Mouse (Mus musculus): ENCODE measurements around the gene Slc25a39.
"Not testable (repeated sequence)": the region's sequence is repeated elsewhere in the genome, so short reads cannot be mapped to it uniquely, and the experiment has no call there.

Slc25a39 gene

DNA sequence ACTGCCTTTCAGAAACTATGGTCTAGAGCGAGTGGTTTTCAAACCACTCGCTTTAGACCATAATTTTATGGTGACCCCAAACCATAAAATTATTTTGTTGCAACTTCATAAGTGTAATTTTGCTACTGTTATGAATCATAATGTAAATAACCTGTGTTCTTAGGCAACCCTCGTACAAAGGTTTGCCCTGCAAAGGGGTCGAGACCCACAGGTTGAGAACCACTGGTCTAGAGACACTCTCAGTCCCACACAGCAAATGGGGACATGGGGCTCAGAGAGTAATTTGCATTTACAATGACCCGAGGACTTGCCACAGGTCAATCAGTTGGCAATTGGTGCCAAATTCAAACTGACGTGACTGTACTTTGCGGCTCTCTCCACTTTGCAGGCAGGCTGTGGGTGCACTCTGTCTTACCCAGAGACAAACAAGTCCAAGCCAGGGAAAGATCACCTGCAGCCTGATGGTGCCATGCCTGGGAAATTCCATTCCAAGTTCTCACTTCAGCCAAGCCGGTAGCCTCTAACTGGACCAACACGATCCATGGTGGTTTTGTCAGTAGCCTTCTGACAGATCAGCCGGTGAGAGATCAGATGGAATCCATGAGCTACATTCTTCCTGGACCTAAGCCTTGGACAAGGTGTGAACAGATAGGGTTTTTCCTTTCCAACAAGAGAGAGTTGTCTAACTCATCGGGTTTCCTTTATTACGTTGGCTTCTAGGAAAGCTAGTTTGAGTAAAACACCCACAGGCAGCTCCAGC is 35.6 kb downstream of the Slc25a39 start:
- DNase-seq (ENCODE audit: low spot score), result no peak

DNA sequence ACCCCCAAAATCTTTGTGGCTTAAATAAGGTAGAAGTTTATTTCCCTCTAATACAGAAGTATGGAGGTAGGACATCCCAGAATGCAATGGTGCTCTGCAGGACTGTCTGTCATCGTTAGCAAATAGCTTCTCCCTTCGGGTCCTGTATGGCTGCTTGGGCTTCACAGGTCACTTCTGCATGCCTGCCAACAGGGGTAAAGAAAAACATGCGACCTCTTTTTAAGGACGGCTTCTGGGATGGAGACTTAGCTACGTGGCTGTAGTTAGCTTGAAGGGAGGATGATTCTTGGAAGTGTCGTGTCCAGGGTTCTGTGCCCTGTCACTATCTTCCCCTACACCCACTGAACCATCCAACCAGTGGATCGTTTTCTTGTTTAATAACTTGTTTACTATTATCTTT is 37.5 kb downstream of the Slc25a39 start:
- no peak for DNase-seq (ENCODE audit: low spot score)

DNA sequence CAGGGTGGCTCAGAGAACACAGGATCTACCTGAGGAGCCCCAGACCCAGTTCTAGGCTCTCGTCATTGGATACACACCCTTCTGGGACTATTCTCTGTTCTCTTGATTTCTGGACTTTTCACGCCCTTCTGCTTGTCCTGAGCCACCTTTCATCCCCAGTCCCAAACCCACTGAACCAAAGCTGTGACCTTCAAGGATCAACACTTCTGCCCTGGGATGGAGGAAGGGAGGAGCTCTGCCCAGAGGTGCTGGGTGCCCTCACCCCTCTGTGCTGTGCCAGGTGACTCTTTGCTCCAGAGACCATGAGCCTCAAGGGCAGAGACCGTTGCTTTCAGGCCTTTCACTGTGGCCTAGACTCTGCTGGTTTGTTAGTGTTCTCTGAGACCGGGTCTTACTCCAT is 38.5 kb downstream of the Slc25a39 start:
- DNase-seq (ENCODE audit: low spot score), result no peak

DNA sequence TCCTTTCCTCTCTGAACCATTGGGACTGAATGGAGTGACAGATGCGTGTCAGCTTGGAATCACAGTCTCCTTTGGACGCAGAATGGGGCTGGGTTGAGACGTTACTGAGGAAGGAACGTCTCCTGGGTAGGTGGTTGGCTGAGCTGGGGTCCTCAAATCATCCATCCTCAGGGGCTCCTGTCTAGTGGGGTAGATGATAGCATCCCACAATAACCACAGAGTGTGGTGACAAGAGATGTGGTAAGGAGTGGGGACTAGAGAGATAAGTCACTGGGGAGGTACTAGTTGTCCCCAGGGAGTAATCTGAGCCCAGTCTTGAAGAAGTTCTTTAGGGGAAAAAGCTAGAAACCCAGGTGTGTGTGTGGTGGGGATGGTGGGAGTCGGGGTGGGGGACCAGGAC is 39.4 kb downstream of the Slc25a39 start:
- no peak for DNase-seq (ENCODE audit: low spot score)

DNA sequence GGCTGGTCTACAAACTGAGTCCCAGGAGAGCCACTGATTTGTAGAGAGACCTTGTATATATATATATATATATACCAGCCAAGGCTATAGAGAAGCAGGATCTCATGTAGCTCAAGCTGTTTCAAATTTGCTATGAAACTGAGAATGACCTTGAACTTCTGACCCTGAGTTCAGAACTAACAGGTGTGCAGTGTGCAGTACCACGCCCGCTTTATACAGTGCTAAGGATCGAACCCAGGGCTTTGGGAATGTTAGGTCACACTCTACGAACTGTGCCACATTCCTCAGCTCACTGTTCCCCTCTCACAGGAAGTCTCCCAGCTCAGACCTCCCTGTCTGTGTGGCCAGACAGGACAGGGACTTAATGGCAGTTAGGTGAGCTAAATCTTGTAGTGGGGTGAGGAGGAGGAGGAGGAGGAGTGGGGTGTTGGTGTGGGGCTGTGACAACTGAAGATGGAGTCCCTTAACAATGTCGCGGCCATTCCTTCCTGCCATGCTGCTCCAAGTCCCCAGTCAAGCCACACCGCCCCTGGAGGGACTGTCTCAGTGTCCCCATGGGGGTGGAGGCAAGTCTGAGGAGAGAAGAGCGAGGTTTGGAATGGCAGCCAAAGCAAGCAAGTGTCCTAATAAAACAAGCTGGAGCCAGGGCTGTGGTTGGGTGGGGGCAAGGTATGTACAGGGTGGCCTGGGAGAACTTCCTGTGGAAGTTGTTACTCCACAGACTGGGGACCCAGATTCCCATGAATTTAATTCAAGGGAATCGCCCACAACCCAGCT is 40.1 kb downstream of the Slc25a39 start:
- DNase-seq (ENCODE audit: low spot score), result no peak

DNA sequence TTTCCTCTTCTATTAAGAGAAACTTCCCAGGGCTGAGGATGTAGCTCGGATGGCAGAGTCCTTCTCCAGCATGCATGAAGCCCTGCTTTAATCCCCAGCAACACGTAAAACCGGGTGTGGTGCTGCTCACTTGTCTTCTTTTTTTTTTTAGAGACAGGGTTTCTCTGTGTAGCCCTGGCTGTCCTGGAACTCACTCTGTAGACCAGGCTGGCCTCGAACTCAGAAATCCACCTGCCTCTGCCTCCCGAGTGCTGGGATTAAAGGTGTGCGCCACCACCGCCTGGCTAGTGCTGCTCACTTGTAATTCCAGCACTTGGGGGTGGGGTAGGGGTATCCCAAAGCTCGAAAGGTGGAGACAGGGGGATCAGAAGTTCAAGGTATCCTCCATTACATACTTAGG is 41.6 kb downstream of the Slc25a39 start, which contains the start of gene Slc4a1:
Gene Slc4a1 (minus strand): TSS at position 101 of the 400 bp plus-strand sequence.
- not testable (repeated sequence) for DNase-seq (ENCODE audit: low spot score)

DNA sequence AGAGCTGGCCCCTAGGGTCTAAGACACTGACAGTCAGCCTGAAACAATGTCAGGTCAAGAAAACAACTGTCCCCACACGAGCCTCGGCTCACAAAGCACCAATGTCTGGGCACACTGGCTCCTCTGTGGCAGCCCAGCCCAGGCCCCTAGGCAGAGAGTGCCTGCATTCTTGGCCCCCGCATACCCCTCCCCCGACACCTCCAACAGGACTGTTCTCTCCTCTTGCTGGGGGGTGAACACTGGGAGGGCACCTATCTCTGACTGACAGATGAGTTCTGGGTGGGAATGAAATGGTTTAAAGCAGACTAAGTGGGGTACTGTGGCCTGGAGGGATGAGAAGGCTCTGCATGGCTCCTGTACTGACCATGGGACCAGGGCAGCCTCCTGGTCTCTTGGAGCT is 42.0 kb downstream of the Slc25a39 start:
- DNase-seq (ENCODE audit: low spot score), result no peak

DNA sequence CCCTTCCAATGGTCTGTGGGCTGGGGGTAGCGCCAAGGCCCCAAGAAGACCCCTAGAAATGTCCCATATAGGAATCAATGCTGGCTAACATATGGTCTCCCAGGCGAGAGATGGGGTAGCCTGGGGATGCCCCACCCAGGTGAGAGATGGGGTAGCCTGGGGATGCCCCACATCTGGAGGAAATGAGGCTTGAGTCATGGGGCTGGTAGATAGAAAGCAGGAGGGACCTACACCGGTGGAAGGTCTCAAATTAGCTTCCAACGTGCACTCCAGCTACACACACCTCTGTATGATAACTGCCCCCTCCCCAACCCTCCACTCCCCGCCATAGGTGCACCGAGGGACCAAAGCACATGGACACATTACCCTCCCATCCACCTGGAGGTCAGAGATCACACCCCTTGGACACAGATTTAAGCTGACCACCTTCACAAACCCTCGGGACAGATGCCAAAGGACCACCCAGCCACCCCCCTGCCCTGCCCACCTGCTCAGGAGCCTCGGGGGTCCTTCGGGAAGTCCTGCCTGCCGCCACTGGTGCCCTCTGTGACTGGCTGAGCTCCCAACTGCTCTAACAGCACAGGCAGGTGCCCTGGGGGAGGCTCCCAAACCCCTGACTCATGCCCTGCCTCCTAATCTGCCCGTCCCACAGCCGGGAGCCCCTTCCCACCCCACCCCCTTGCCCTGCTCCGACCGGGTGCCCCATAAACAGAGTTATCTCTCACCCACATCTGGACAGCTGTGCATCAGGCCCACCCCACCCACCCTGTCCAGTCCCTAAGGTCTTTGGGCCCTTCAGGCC is 43.0 kb downstream of the Slc25a39 start:
- no peak for DNase-seq (ENCODE audit: low spot score)

DNA sequence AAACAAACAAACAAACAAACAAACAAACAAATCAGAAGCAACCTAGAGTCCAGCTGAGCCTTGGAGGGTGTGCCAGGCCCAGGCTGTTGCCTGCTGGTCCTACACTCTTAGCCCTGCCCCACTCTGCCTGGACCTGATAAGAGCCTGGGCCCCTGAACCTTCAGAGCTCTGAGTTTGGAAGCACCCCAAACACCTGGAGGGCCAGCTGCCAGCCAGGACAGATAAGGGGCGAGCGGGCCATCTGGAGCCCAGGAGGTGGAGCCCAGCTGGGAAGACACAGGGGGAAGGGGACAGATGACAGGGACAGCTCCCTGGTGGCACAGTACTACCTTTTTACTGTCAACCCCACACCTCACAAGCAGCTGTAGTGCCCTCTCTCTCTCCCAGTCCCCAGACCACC is 44.1 kb downstream of the Slc25a39 start:
- no peak for DNase-seq (ENCODE audit: low spot score)

DNA sequence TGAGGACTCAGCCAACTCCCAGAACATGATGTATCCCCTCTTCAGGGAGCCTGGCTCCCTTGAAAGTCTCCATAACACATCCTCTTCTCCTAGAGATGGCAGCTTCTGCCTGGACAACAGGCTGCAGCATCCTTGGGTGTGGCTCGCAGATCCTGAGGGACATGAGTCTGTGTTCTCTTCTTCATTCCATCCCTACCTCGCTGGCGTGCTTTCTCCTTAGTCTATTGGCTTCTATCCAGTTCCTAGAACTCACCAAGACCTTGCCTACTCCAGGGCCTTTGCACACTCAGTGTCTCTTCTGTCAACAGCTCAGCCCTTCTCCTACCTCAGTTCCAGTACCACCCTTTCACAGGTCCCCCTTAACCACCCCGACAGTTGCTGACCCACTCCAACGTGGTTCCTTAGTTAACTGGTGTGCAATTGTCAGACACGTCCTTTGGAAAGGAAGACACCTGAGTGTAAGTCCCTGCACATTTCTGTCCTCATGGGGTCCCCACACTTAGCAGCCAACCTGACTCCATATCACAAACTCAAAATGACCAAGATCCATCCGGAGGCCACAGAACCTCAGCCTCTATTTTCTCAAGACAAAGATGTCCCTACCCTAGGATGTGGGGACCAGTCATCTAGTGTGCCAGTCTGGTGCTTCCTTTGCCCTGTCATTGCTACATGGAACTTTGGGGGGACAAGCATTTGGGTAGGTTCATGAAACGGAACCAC is 45.8 kb downstream of the Slc25a39 start:
- no peak for DNase-seq (ENCODE audit: low spot score)

DNA sequence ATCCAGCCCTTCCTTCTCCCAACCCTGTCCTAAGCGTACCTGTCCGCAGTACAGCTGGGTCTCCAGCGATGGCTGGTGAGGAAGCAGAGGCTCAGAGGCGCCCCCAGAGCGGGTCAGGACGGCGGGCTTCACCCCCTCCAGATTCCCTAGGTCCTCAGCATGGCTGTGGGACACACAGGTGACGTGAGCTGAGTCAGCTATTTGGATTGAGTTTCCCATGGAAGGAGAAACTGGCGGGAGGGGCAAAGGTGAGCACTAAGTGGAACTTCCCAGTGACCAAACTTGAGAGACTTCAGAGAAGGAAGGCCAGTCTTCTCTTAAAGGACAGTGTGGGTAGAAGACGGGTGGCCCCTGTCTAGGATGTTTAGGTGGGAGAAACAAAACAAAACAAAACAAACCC is 49.4 kb downstream of the Slc25a39 start:
- DNase-seq (ENCODE audit: low spot score), result no peak

DNA sequence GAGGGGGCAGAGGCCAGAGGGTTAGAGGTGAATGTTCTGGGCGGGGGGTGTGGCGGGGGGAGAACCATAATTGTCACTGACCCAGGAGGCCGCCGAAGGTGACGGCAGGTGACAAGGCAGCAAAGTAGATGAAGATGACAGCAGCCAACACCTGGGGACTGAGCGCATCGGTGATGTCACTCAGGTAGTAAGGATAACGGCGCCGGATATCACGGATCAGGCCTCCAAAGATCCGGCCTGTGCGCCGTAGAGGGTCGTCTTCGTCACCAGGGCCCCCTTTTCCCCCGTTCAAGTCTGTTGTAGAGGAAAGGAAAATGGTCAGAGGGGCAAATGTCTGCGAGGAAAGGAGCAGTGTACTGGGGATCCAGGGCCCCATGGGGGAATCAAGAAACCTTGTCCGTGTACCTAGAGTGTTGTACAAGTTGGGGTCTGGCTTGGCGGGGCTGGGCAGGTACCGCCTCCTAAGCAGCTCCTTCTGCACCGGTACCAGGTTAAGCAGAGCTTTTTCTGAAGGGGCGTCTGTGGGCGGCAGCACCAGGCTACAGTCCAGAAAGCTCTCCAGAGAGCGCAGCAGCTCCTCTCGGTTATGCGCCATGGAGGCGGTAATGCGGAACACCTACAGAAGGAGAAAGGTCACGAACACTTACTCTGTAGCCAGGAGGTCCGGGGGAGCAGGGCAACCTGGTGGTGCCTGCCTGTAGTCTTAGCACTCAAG is 51.0 kb downstream of the Slc25a39 start:
- DNase-seq (ENCODE audit: low spot score), result no peak

DNA sequence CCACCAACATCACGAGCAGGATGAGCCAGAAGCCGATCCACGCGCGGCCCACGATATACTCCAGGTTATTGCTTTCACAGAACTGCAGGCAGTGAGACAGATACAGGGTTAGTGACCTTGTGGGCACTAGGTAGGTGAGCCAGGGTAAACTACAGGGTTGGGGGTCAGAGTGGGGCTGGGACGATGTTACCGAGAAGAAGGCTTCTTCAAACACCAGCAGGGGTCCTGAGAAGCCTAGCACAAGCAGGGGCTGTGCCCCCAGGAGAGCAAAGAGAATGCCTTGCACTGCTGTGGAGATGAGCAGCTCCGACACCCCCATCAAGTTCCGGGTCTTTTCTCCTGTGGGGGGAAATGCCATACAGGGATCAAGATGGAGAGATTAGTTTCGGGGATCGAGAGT is 51.6 kb downstream of the Slc25a39 start:
- no peak for DNase-seq (ENCODE audit: low spot score)

DNA sequence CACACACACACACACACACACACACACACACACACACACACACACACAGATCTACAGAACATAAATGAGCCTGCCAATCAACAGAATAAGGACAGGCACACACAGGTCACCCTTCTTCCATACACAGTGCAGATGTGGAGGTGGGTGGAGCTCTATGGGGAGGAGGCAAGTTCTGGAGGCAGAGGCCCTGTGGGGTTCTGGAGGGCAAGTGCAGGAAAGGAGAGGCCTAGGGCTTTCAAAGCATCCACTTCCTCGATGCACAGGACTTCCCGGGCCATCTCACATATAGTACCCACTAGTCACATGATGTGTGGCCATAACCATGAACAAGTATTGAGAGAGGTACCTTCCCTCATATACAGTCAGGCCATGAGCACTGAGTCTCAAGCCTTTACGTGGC is 52.2 kb downstream of the Slc25a39 start:
- no peak for DNase-seq (ENCODE audit: low spot score)

DNA sequence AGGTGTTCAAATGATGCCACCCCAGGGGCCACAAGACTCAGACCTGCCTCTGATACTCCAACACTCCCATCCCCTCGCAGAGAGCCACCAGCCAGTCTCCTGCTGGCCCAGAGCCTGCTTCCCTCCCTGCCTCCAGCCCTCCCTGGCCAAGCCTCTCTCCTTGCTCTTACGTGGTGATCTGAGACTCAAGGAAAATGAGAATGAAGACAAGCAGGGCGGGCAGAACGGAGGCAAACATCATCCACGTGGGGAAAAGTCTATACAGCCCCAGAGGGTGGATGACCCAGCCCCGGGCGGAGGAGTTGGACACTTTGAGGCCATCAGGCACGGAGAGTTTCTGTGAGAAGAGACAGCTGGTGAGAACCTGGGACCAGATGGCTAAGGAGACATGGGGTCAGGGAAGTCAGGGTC is 54.7 kb downstream of the Slc25a39 start:
- DNase-seq (ENCODE audit: low spot score), result no peak
